Mouse (Mus musculus) hindbrain, embryonic 14.5 days (tissue): ENCODE measurements around the gene Chrnb4. TPM values are rescaled to one million over a fixed set of nuclear protein-coding genes. Genes with fewer than 3 reads are reported as not detected.
A peak's percentile ranks its signal among the peaks of the same experiment; 100 is the strongest.

ENCODE experiments used
- ATAC-seq: fragments of 200-750 bp; cut with Nextera tagmentation; 2 replicates; pipeline ENCODE4 v1.8.0; 2017; ENCODE audit warnings: moderate number of reproducible peaks, mild to moderate bottlenecking, moderate TSS enrichment, moderate library complexity; ENCODE audit not compliant: low FRiP score
- DNase-seq: peaks from one replicate; pipeline ENCODE4 v3.0.0-alpha.2; 2015; ENCODE audit warnings: low spot score
- H3K27ac ChIP-seq: fragments of 300-500 bp; sonication (generic); 2 replicates; pipeline ENCODE4 v1.5.1; 2014; ENCODE audit warnings: mild to moderate bottlenecking, moderate library complexity
- H3K27me3 ChIP-seq: fragments of 300-500 bp; sonication (generic); 2 replicates; pipeline ENCODE4 v1.6.1; 2014; ENCODE audit warnings: mild to moderate bottlenecking, low read length, mixed read lengths; ENCODE audit not compliant: control insufficient read depth, insufficient read depth
- H3K36me3 ChIP-seq: fragments of 300-500 bp; sonication (generic); replicated peaks from 2 replicates; pipeline ENCODE4 v1.6.1; 2014; ENCODE audit not compliant: control insufficient read depth, insufficient read depth
- H3K4me1 ChIP-seq: fragments of 300-500 bp; sonication (generic); replicated peaks from 2 replicates; pipeline ENCODE4 v1.6.1; 2014; ENCODE audit warnings: antibody characterized with exemption, low read length, mixed read lengths; ENCODE audit not compliant: control insufficient read depth, insufficient read depth
- H3K4me2 ChIP-seq: fragments of 300-500 bp; sonication (generic); replicated peaks from 2 replicates; pipeline ENCODE4 v1.6.1; 2014; ENCODE audit warnings: mild to moderate bottlenecking, moderate library complexity
- H3K4me3 ChIP-seq: fragments of 300-500 bp; sonication (generic); replicated peaks from 2 replicates; pipeline ENCODE4 v1.5.1; 2014; ENCODE audit warnings: mild to moderate bottlenecking, low read length
- H3K9ac ChIP-seq: fragments of 300-500 bp; sonication (generic); 2 replicates; pipeline ENCODE4 v1.6.1; 2014
- H3K9me3 ChIP-seq: fragments of 300-500 bp; sonication (generic); 2 replicates; pipeline ENCODE4 v1.6.1; 2016; ENCODE audit warnings: low read length; ENCODE audit not compliant: control insufficient read depth
- WGBS: fragments of 180-500 bp; shearing (Covaris S2); extraction: QIAGEN DNeasy Blood & Tissue Kit; methylation state at CpG from one replicate; pipeline ENCODE4 v1.1.7; 2014; 5-methylcytosine and 5-hydroxymethylcytosine counted together
- polyA plus RNA-seq: library from polyadenylated mRNA; unstranded; fragments of >200 nt; fragmentation: Nextera tagmentation; extraction: Ambion mirVana; gene quantifications from 2 replicates; pipeline ENCODE4 v1.2.1, GENCODE M21; 2014

The Chrnb4 gene
- polyA plus RNA-seq, 1 experiment from 2014 or later: 1.4 TPM

GRCm38 (mm10) chr9:54994381-54994780 lies 54.2 kb downstream of the Chrnb4 start:
- Histone ChIP-seq H3K4me2 (no peak overlapping the region), H3K9me3 (no peaks in the 10 kb centered on the region), H3K27ac (no peak overlapping the region), H3K4me1 (no peaks in the 10 kb centered on the region), H3K4me3 (no peak overlapping the region), H3K27me3 (no peaks in the 10 kb centered on the region), H3K9ac (no peak overlapping the region), H3K36me3 (no peaks in the 10 kb centered on the region)
- no peak for DNase-seq
- 40% methylated on average over 3 of the region's 3 CpGs for WGBS
- ATAC-seq: no peak

- WGBS: 77% methylated on average over 3 of the region's 3 CpGs
- ATAC-seq (no peak), DNase-seq (no peak)
- H3K27me3 ChIP-seq: no peaks in the 10 kb centered on the region
- H3K36me3 ChIP-seq: no peaks in the 10 kb centered on the region
- H3K4me3 ChIP-seq: no peak overlapping the region
- H3K4me1 ChIP-seq: no peaks in the 10 kb centered on the region
- no peak overlapping the region for H3K4me2 ChIP-seq
- H3K9ac ChIP-seq: no peak overlapping the region
- no peaks in the 10 kb centered on the region for H3K9me3 ChIP-seq
- H3K27ac ChIP-seq: no peak overlapping the region
Measured at GRCm38 (mm10) chr9:54990362-54990761, 58.2 kb downstream of the Chrnb4 start.

- ATAC-seq (no peak), DNase-seq (peak; percentile 32)
- Histone ChIP-seq H3K9me3 (no peaks in the 10 kb centered on the region), H3K4me2 (peak overlapping the region; percentile 88), H3K27ac (no peak overlapping the region), H3K4me1 (no peaks in the 10 kb centered on the region; the same call in 1 of the 2 replicates), H3K36me3 (no peaks in the 10 kb centered on the region), H3K27me3 (peaks cover 34% of the 10 kb centered on the region), H3K9ac (no peak overlapping the region), H3K4me3 (peak overlapping the region; percentile 54)
- 6% methylated on average over 7 of the region's 7 CpGs for WGBS
Measured at GRCm38 (mm10) chr9:54982401-54982800, 66.2 kb downstream of the Chrnb4 start.

GRCm38 (mm10) chr9:54981291-54982191 lies 67.0 kb downstream of the Chrnb4 start:
- H3K27ac ChIP-seq: no peak overlapping the region
- H3K36me3 ChIP-seq: no peaks in the 10 kb centered on the region

GRCm38 (mm10) chr9:54980674-54981073 lies 67.9 kb downstream of the Chrnb4 start, which contains the start of gene Chrna5:
Gene Chrna5, plus strand, starts transcription at chr9:54980880.
- Histone ChIP-seq H3K9ac (peak within 1 kb of the TSS; percentile 62), H3K36me3 (no peaks in the 10 kb centered on the region), H3K9me3 (no peaks in the 10 kb centered on the region), H3K4me2 (peak within 1 kb of the TSS; percentile 88), H3K27ac (no peak within 1 kb of the TSS), H3K4me3 (peak within 1 kb of the TSS; percentile 54), H3K27me3 (peaks cover 34% of the 10 kb centered on the region), H3K4me1 (no peaks in the 10 kb centered on the region; the same call in 1 of the 2 replicates)
- ATAC-seq: 0 out of 2 replicates have a peak, but pooled peaks have one; percentile 31
- peak; percentile 44 for DNase-seq
- 33% methylated on average over 8 of the region's 8 CpGs for WGBS

More at GRCm38 (mm10) chr9:54981291-54982191, 67.0 kb downstream of the Chrnb4 start:
- Histone ChIP-seq H3K4me2 (peak overlapping the region; percentile 88), H3K4me1 (no peaks in the 10 kb centered on the region; the same call in 1 of the 2 replicates), H3K27me3 (peaks cover 34% of the 10 kb centered on the region), H3K4me3 (peak overlapping the region; percentile 54), H3K9me3 (no peaks in the 10 kb centered on the region), H3K9ac (peak overlapping the region; percentile 62)
- peak; percentile 71 for DNase-seq
- WGBS: under 1% methylated on average over 85 of the region's 85 CpGs
- peak; percentile 79 for ATAC-seq

Other genes starting within 250 kb of the Chrnb4 start
- gene Ireb2, start 185.0 kb downstream of the Chrnb4 start, polyA plus RNA-seq: 52.0 and 56.6 TPM in 2 replicates
- gene Hykk, start 131.5 kb downstream of the Chrnb4 start, polyA plus RNA-seq: 2.1 and 2.7 TPM in 2 replicates
- gene Psma4, start 98.0 kb downstream of the Chrnb4 start, polyA plus RNA-seq: 257 and 275 TPM in 2 replicates
- gene AY074887, start 97.8 kb downstream of the Chrnb4 start, polyA plus RNA-seq: 0.38 and 0.71 TPM in 2 replicates
- 4.2 and 6.0 TPM in 2 replicates for gene Chrna5, start 67.9 kb downstream of the Chrnb4 start, polyA plus RNA-seq
- 21.2 and 23.4 TPM in 2 replicates for gene Chrna3, start 22.2 kb downstream of the Chrnb4 start, polyA plus RNA-seq
- 49.8 and 52.2 TPM in 2 replicates for gene Ube2q2, start 100.1 kb upstream of the Chrnb4 start, polyA plus RNA-seq
- gene Fbxo22, start 160.1 kb upstream of the Chrnb4 start, polyA plus RNA-seq: 79.1 and 85.8 TPM in 2 replicates